Mouse (Mus musculus) lung, postnatal 0 days (tissue): Measurements from ENCODE around the gene Adgrg7.

Source experiments
- CTCF ChIP-seq: IDR thresholded peaks from 2 replicates; pipeline ENCODE4 v1.5.1; 2016; ENCODE audit warnings: antibody characterized with exemption, mild to moderate bottlenecking
- EP300 ChIP-seq: IDR thresholded peaks from 2 replicates; pipeline ENCODE4 v1.6.1; 2016; ENCODE audit warnings: antibody characterized with exemption, mild to moderate bottlenecking, control low read depth

DNA sequence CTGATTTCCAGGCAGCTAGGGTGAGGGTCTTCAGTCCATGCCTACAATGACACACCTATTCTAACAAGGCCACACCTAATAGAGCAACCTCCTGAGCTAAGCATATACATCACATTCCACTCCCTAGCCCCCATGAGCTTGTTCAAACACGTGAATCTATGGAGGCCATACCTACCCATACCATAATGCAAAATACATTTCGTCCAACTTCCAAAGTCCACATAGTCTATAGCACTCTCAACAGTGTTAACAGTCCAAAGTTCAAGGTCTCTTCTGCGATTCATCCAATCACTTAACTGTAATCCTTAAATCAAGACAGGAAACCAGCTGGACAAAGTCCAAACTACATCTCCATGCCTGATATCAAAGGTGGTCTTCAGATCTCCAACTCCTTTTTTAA is 85.6 kb downstream of the Adgrg7 start:
- no peak for TF ChIP-seq CTCF
- TF ChIP-seq EP300: no peak
